10 mouse cellular contexts compared by ENCODE assay signal in genomic region chr1:67116571-67116970, GRCm38 (mm10). TPM values are rescaled to one million over a fixed set of nuclear protein-coding genes. Genes with fewer than 3 reads are reported as not detected.
"Had no signal": no experiment of that assay in that cellular context is flagged by ENCODE, and none has a peak within 500 bp of the region (broad histone marks: within the 10 kb centered on the region; RNA-seq: fewer than 3 reads in every experiment).

No protein-coding gene starts in this region.

- H3K9me3 ChIP-seq: limb, embryonic 10.5 days; lung, embryonic 15.5 days; midbrain, embryonic 13.5 days had no signal

- DNase-seq: kidney, adult 8-10 months; kidney, postnatal 25 days; right cerebral cortex, postnatal 14 days; thymus, postnatal 4 days had no signal

- ATAC-seq: hindbrain, embryonic 16.5 days; inflammation-experienced regulatory T-cells, adult 6 months; midbrain, embryonic 13.5 days had no signal

- H3K9ac ChIP-seq: lung, embryonic 15.5 days; midbrain, embryonic 13.5 days had no signal

- H3K27me3 ChIP-seq: lung, embryonic 15.5 days; midbrain, embryonic 13.5 days had no signal

- H3K4me3 ChIP-seq: left cerebral cortex, adult 2 months; limb, embryonic 10.5 days; lung, embryonic 15.5 days; midbrain, embryonic 13.5 days had no signal

- H3K4me1 ChIP-seq: limb, embryonic 10.5 days; lung, embryonic 15.5 days; midbrain, embryonic 13.5 days had no signal

- H3K27ac ChIP-seq: left cerebral cortex, adult 2 months; limb, embryonic 10.5 days; lung, embryonic 15.5 days; midbrain, embryonic 13.5 days had no signal

- H3K4me2 ChIP-seq: lung, embryonic 15.5 days; midbrain, embryonic 13.5 days had no signal

- H3K36me3 ChIP-seq: limb, embryonic 10.5 days; lung, embryonic 15.5 days; midbrain, embryonic 13.5 days had no signal

RNA-seq across cellular contexts. Expression of gene Cps1, which starts 6.3 kb away (rescaled TPM):
- polyA plus RNA-seq: inflammation-experienced regulatory T-cells, adult 6 months had no signal
